Mouse (Mus musculus): ENCODE data around the gene Fam189b.

- TF ChIP-seq POLR2A (IDR thresholded peaks at IDR 0.05; ENCODE audit: low read depth, low read length) (no peak), CTCF (conservative IDR thresholded peaks at IDR 0.05 in 1 of 2, IDR thresholded peaks at IDR 0.05 in 1 of 2; ENCODE audit: low read depth in 2 of 2, low read length in 2 of 2) (no peak), ELF1 (IDR thresholded peaks at IDR 0.05; ENCODE audit: low read depth, low read length) (no peak), POLR2AphosphoS2 (IDR thresholded peaks at IDR 0.05; ENCODE audit: low read depth, low read length) (no peak)
Observed at GRCm38 (mm10) chr3:89163123-89163522, 19.8 kb upstream of the Fam189b start.
